Mouse (Mus musculus) testis, adult 10 weeks (tissue): ENCODE measurements around the gene Myh14. TPM values are rescaled to one million over a fixed set of nuclear protein-coding genes. Genes with fewer than 3 reads are reported as not detected.

Experiments used
- polyA plus RNA-seq: library from polyadenylated mRNA; stranded (reverse); fragments of 350-450 nt; fragmentation: Illumina TruSeq; extraction: RNeasy Lipid Tissue Mini Kit (QIAGEN cat#74804); gene quantifications from one replicate; pipeline ENCODE4 v1.2.3, GENCODE M21; 2014; ENCODE audit warnings: low read depth, low replicate concordance

The Myh14 gene
- polyA plus RNA-seq: 0.07 TPM

GRCm38 (mm10) chr7:44670803-44671202 is at the start of gene Myh14:
Myh14 (minus strand) TSS chr7:44670843.

GRCm38 (mm10) chr7:44708574-44708973 is 37.9 kb upstream of the Myh14 start, which contains the start of gene Izumo2:
Izumo2 (plus strand) TSS chr7:44708742.

GRCm38 (mm10) chr7:44590402-44591347 is 80.0 kb downstream of the Myh14 start, which contains the start of gene Kcnc3:
Kcnc3 (plus strand) TSS chr7:44590664.

GRCm38 (mm10) chr7:44572213-44572701 is 98.4 kb downstream of the Myh14 start, which contains the start of gene Napsa:
Napsa (plus strand) TSS chr7:44572380.

Other genes with a start within 250 kb of the Myh14 start
- not detected for gene Lrrc4b, start 241.8 kb downstream of the Myh14 start, polyA plus RNA-seq
- not detected for gene Aspdh, start 205.5 kb downstream of the Myh14 start, polyA plus RNA-seq
- 1.9 TPM for gene Josd2, start 202.9 kb downstream of the Myh14 start, polyA plus RNA-seq
- 1.8 TPM for gene Emc10, start 174.3 kb downstream of the Myh14 start, polyA plus RNA-seq
- gene Fam71e1, start 174.3 kb downstream of the Myh14 start, polyA plus RNA-seq: 119 TPM
- not detected for gene Mybpc2, start 146.2 kb downstream of the Myh14 start, polyA plus RNA-seq
- gene Spib, start 138.8 kb downstream of the Myh14 start, polyA plus RNA-seq: not detected
- gene Pold1, start 122.0 kb downstream of the Myh14 start, polyA plus RNA-seq: not detected
- gene Nr1h2, start 116.9 kb downstream of the Myh14 start, polyA plus RNA-seq: 2.3 TPM
- not detected for gene Napsa, start 98.5 kb downstream of the Myh14 start, polyA plus RNA-seq
- 0.08 TPM for gene Kcnc3, start 80.2 kb downstream of the Myh14 start, polyA plus RNA-seq
- 343 TPM for gene Izumo2, start 37.9 kb upstream of the Myh14 start, polyA plus RNA-seq
- gene Vrk3, start 77.6 kb upstream of the Myh14 start, polyA plus RNA-seq: 27.7 TPM
- gene Zfp473, start 80.2 kb upstream of the Myh14 start, polyA plus RNA-seq: 3.0 TPM
- 15.5 TPM for gene Nup62, start 145.2 kb upstream of the Myh14 start, polyA plus RNA-seq
- 11.4 TPM for gene Il4i1, start 145.5 kb upstream of the Myh14 start, polyA plus RNA-seq
- 3.0 TPM for gene Atf5, start 145.8 kb upstream of the Myh14 start, polyA plus RNA-seq
- 1.2 TPM for gene Akt1s1, start 178.1 kb upstream of the Myh14 start, polyA plus RNA-seq
- gene Tbc1d17, start 178.2 kb upstream of the Myh14 start, polyA plus RNA-seq: 0.98 TPM
- gene Pnkp, start 186.3 kb upstream of the Myh14 start, polyA plus RNA-seq: 0.71 TPM
- 0.32 TPM for gene Ptov1, start 198.9 kb upstream of the Myh14 start, polyA plus RNA-seq
- gene Med25, start 221.9 kb upstream of the Myh14 start, polyA plus RNA-seq: 2.0 TPM
- gene Fuz, start 225.2 kb upstream of the Myh14 start, polyA plus RNA-seq: 9.9 TPM